Mouse (Mus musculus) layer of hippocampus, adult 8-10 months (tissue): ENCODE data around the gene Epha4. TPM values are rescaled to one million over a fixed set of nuclear protein-coding genes. Genes with fewer than 3 reads are reported as not detected.

ENCODE experiments used
- DNase-seq, 2 experiments: peaks; one replicate each; pipeline ENCODE4 v3.0.0; 2022; ENCODE audit warnings: low spot score in 2 of 2
- total RNA-seq, 4 experiments: library from RNA; stranded (reverse); gene quantifications; 2 replicates each; pipeline ENCODE4 v1.2.4; 2022

Epha4 gene
- total RNA-seq, result 100 to 1,000 TPM; 267 to 285 (median 281) TPM

DNA sequence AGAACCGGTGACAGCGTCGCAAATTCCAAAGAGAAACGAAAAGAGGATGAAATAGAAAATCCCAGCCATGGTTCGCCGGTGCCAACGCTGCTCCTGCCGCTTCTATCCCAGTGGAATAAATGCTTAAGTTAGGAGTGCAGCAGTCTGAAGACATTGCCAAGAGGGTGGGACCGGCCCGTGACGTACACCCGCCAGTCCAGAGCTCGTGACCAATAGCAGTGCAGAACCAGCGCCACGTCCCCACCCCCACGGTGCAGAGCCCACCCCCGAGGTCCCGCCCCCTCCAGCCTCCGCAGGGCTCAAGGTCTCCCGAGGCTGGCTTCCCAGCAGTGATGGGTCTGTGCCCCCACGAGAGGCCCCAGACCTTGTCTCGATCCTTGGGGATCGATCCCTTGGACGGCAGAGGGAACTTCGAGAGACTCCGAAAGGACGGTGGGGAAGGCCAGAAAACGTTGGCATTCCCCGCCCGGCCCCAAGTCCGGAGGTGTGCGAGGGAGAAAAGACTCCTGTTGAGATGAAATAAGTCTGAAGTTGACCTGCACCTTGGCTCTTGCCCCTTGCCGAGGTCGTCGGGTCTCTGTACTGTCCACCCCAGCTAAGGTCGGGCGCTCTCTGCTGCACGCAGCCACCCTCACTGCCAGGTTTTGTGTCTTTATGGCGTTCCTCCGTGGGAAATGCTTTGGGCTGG, at the start of gene Epha4:
Epha4 (minus strand) TSS at position 126 of the 688 bp plus-strand sequence.
- peak; percentile 91 to 92 for DNase-seq

DNA sequence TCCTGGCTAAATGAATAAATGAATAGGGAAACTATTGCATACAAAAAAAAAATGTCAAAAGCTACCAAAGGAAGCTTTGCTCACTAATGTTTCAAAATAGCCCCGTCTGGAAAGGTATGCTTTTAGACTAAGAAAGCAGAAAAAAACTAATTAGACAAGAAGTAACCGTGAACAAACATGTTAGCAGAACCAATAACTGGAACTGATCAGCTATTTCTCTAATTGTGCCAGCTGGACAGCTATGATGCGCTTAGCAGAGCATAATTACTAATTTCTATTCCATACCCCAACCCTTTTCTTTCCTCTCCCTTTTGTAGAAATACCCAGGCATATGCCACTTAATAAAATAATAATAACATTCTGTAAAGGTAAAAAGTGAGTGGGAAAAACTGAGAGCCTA, 41.3 kb upstream of the Epha4 start:
- DNase-seq, result no peak

DNA sequence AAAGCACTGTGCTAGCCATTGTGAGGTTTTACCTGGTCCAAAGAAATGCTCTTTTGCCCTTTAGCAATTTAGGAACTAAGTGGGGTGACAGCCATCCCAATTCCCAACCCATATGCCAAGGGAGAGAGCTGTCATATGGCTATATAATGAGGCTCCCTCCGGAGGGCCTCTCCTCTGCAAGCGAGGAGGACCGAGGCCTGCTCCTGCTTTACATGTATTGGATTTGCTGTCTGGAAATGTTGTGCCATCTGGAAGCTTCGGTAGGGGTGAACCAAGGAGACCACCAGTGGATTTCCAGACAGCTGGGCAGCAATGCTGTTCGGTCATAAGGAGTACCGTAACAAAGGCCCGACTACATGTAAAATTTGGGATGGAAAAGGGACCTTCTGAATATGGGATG, 37.0 kb upstream of the Epha4 start:
- DNase-seq, result no peak

DNA sequence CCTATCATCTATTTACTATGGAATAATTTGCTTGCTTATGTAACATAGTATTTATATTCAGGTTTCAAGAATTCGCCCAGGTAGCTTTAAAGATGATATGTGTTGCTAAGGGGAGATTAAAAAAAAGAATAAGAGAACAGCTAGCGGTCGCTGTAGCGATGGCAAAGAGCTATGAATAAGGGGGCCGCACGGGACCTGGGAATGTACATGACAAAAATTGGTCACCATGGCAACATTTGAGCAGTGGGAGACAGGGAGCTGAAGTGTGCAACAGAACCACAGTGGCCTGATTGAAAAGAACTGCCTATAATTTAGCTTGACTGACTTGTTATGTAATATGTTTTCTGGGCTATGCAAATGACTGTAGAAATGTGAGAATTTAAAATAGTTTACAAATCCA, 30.8 kb upstream of the Epha4 start:
- DNase-seq, result peak; percentile 67 to 68

DNA sequence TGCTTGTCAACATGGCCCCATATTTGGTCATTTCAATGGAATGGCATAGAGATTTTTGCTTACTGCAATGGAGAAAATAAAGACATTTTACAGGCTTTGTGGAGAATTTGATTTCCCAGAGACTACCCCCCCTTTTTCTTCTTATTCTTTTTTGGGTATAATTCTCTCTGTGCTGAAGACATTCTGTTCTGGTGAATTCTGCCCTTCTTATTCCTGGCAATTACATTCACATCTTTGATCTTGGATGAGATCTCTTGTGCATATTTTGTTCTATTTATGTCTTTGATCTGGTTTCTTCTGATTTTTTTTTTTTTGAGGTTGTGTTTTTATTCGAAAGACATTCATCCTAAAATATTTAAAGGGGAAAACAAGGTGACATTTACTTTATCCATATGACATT, 30.1 kb upstream of the Epha4 start:
- DNase-seq, result no peak

DNA sequence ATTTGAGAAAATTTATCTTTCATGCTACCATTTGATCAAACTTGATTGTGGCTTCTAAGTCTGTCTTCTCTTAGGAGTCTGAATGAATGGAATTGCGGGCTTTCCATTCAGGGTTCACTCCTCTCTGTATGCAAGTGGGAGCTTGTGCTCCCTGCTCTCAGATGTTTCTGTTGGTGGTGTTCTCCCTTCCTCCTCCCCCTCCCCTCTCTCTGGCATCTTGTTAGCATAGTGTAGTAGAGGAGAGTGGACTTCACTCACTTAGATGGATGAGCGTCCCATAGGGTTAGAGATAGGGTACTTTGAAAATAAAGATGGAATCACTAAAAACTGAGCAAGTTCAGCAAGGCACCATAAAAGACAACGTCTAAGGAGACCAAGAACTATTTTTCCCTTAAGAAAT, 29.4 kb upstream of the Epha4 start:
- no peak for DNase-seq

GRCm38 (mm10) chr1:77539945-77540344, 25.1 kb upstream of the Epha4 start:
- DNase-seq, result no peak

GRCm38 (mm10) chr1:77538559-77538958, 23.7 kb upstream of the Epha4 start:
- DNase-seq, result no peak

- DNase-seq, result no peak
These were observed 21.0 kb upstream of the Epha4 start for GRCm38 (mm10) chr1:77535905-77536304.

GRCm38 (mm10) chr1:77532576-77533183, 17.8 kb upstream of the Epha4 start:
- DNase-seq, result no peak

DNA sequence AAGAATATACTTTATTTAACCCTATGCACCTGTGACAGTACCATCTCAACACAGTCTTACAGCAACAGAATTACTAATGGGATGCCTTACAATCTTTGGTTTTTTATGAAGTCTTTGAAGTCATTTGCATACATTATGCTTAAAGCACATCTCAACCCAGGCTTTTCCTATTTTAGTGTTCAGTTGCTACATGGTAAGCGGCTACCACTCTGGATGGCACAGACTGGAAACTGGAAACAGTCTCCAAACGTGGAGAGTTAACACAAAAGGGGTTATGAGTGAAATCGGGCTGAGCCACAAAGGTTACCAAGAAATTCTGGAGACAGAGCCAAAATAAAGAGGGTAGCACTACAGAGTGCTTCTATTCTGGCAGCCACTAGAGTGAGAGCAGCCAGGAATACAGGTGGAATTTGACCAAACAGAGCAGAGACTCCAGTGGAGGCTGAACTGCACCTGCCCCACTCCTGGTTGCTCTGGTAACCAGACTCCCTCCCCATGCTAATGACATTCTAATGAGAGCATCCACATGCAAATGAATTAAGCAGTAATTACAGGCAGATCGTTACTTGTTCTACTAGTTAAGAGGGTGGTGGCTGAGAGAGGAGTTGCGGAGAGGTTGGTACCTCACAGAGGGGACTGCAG, 17.2 kb upstream of the Epha4 start:
- DNase-seq, result no peak

GRCm38 (mm10) chr1:77525082-77525481, 10.2 kb upstream of the Epha4 start:
- no peak for DNase-seq

DNA sequence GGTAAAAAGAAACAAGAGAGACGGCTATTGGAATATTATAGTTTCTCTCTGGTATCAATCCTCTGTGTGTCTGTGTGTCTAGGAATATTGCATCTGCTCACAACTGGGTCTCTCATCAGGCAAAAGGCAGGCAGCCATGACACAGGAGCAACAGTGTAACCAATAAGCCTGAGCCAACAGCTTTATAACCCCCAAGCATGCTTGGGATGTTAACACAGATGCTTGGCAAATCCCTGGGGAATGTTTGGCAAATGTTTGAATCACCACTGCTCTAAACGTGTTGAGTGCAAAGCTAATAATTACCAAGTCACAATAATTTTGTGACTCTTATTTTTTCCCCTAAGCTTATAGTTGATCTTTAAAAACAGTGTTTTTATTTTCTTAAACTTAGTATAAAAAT, 8.5 kb upstream of the Epha4 start:
- DNase-seq, result no peak

GRCm38 (mm10) chr1:77521640-77522539, 7.0 kb upstream of the Epha4 start:
- peak; percentile 51 to 52 for DNase-seq

GRCm38 (mm10) chr1:77518715-77519114, 3.8 kb upstream of the Epha4 start:
- DNase-seq, result no peak

- peak; percentile 91 to 96 for DNase-seq
These were observed 1.5 kb upstream of the Epha4 start for GRCm38 (mm10) chr1:77516203-77516991.

GRCm38 (mm10) chr1:77515651-77515981, 728 bp upstream of the Epha4 start:
- no peak for DNase-seq

GRCm38 (mm10) chr1:77514325-77514962, 444 bp downstream of the Epha4 start:
- DNase-seq, result no peak

DNA sequence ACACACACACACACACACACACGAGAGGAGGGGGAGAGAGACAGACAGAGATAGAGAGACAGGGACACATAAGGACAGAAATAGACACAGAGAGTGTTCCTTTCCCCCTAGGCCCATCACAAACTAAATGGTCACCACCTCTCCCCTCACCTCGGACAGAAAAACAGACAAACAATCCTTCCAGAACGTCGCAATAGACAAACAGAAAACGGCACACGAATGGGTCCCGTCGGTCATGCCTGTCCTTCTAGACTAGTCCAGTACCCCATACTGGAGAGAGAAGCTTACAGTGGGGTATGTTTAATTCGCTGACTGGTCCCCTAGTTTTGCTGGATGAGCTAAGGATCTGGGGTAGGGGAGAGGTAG, 946 bp downstream of the Epha4 start:
- no peak for DNase-seq

- peak; percentile 65 to 67 for DNase-seq
These were observed 1.4 kb downstream of the Epha4 start for GRCm38 (mm10) chr1:77513411-77513941.
